Mouse (Mus musculus) liver, embryonic 14.5 days (tissue): ENCODE results near the gene Erg. TPM values are rescaled to one million over a fixed set of nuclear protein-coding genes. Genes with fewer than 3 reads are reported as not detected.

Experiments
- ATAC-seq: fragments of 200-750 bp; cut with Nextera tagmentation; 2 replicates; pipeline ENCODE4 v1.8.0; 2017; ENCODE audit warnings: moderate number of reproducible peaks, mild to moderate bottlenecking, moderate library complexity; ENCODE audit not compliant: insufficient read depth
- DNase-seq, 3 experiments: peaks; one replicate each; pipeline ENCODE4 v3.0.0-alpha.2; 2012 to 2013; ENCODE audit warnings: low read depth in 3 of 3, low spot score in 3 of 3
- H3K27ac ChIP-seq: fragments of 300-500 bp; sonication (generic); 2 replicates; pipeline ENCODE4 v1.5.1; 2014; ENCODE audit warnings: moderate library complexity, mild to moderate bottlenecking, control low read depth, inconsistent platforms
- H3K27me3 ChIP-seq: fragments of 300-500 bp; sonication (generic); 2 replicates; pipeline ENCODE4 v1.6.1; 2014; ENCODE audit warnings: mild to moderate bottlenecking, low read length, moderate library complexity; ENCODE audit not compliant: control insufficient read depth, insufficient read depth
- H3K36me3 ChIP-seq: fragments of 300-500 bp; sonication (generic); replicated peaks from 2 replicates; pipeline ENCODE4 v1.6.1; 2014; ENCODE audit warnings: low read depth; ENCODE audit not compliant: control insufficient read depth, insufficient read depth
- H3K4me1 ChIP-seq, 2 experiments: fragments of 200-500 bp in 1 of 2; fragments of 300-500 bp in 1 of 2; sonication (generic) in 1 of 2; replicated peaks; 2 replicates each; pipeline ENCODE4 v1.6.1; 2012 to 2014; ENCODE audit warnings: antibody characterized with exemption in 1 of 2, inconsistent platforms in 1 of 2, low read length in 1 of 2; ENCODE audit not compliant: control insufficient read depth in 2 of 2, insufficient read depth in 2 of 2
- H3K4me2 ChIP-seq: fragments of 300-500 bp; sonication (generic); 2 replicates; pipeline ENCODE4 v1.6.1; 2014; ENCODE audit warnings: low read depth, mild to moderate bottlenecking, control low read depth, moderate library complexity
- H3K4me3 ChIP-seq, 2 experiments: fragments of 200-500 bp in 1 of 2; fragments of 300-500 bp in 1 of 2; sonication (generic) in 1 of 2; 2 replicates each; pipeline ENCODE4 v1.5.1; 2012 to 2014; ENCODE audit warnings: low read depth in 2 of 2, low read length in 2 of 2, mild to moderate bottlenecking in 2 of 2, control low read depth in 1 of 2, inconsistent platforms in 1 of 2, moderate library complexity in 1 of 2; ENCODE audit not compliant: insufficient read depth in 1 of 2
- H3K9ac ChIP-seq: fragments of 300-500 bp; sonication (generic); replicated peaks from 2 replicates; pipeline ENCODE4 v1.6.1; 2014; ENCODE audit warnings: mild to moderate bottlenecking, control low read depth, moderate library complexity
- H3K9me3 ChIP-seq: fragments of 300-500 bp; sonication (generic); 2 replicates; pipeline ENCODE4 v1.6.1; 2016; ENCODE audit warnings: low read length, mixed read lengths; ENCODE audit not compliant: control insufficient read depth
- CTCF ChIP-seq: IDR thresholded peaks from 2 replicates; pipeline ENCODE4 v1.5.1; 2016; ENCODE audit warnings: antibody characterized with exemption, low read depth, control low read depth
- EP300 ChIP-seq: IDR thresholded peaks from 2 replicates; pipeline ENCODE4 v1.6.1; 2016; ENCODE audit warnings: antibody characterized with exemption, low read depth
- WGBS: fragments of 180-500 bp; shearing (Covaris S2); extraction: QIAGEN DNeasy Blood & Tissue Kit; methylation state at CpG from one replicate; pipeline ENCODE4 v1.1.7; 2014; ENCODE audit not compliant: insufficient replicate concordance; 5-methylcytosine and 5-hydroxymethylcytosine counted together
- polyA plus RNA-seq, 2 experiments: library from polyadenylated mRNA; depleted of rRNA in 1 of 2; stranded (reverse) in 1 of 2; unstranded in 1 of 2; fragments of >200 nt; fragmentation: Nextera tagmentation in 1 of 2; extraction: Ambion mirVana in 1 of 2; gene quantifications; 2 replicates each; pipeline versions ENCODE4 v1.2.1 to v1.2.3; 2012 to 2014

Erg gene
- polyA plus RNA-seq, 2 experiments = 0.61 to 2.8 TPM

DNA sequence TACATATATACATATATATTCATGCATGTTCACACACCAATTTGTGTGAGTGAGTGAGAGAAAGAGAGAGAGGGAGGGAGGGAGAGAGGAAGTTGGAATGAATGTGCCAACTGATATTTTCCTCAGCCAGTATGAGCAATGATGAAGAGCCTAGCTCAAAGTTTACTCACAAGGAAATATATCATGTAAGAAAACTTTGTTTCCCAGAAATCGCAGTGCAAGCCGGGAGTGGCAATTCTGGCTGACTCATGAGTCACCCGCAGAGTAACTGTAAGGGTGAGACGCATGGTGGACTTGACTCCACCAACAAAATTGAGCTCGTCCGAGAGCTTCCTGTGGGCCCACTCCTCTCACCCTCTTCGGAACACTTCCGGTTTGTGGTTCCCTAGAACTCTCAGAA lies 149.8 kb downstream of the Erg start:
- peaks cover 0 to 44% of the 10 kb centered on the region in 2 experiments; a peak in 3 of 4 replicates for H3K4me1 ChIP-seq
- H3K9ac ChIP-seq = no peak overlapping the region
- H3K4me3 ChIP-seq = no peak overlapping the region
- ATAC-seq (no peak), DNase-seq (no peak)
- H3K27me3 ChIP-seq = no peaks in the 10 kb centered on the region; the same call in none of the 2 replicates
- no peak overlapping the region for H3K4me2 ChIP-seq
- no peaks in the 10 kb centered on the region for H3K9me3 ChIP-seq
- H3K27ac ChIP-seq = no peak overlapping the region
- H3K36me3 ChIP-seq = no peaks in the 10 kb centered on the region
- TF ChIP-seq CTCF (no peak), EP300 (no peak)
- WGBS = 20% methylated on average over 8 of the region's 8 CpGs

GRCm38 (mm10) chr16:95436051-95436450 lies 150.3 kb downstream of the Erg start:
- TF ChIP-seq EP300 = no peak
- no peak for TF ChIP-seq CTCF
- no peak for DNase-seq
- WGBS = 40% methylated on average over 4 of the region's 4 CpGs
- H3K36me3 ChIP-seq = no peaks in the 10 kb centered on the region
- H3K4me2 ChIP-seq = no peak overlapping the region
- peaks cover 0 to 44% of the 10 kb centered on the region in 2 experiments; a peak in 3 of 4 replicates for H3K4me1 ChIP-seq
- no peak for ATAC-seq
- no peaks in the 10 kb centered on the region for H3K9me3 ChIP-seq
- H3K4me3 ChIP-seq = no peak overlapping the region
- no peaks in the 10 kb centered on the region; the same call in none of the 2 replicates for H3K27me3 ChIP-seq
- H3K9ac ChIP-seq = no peak overlapping the region
- no peak overlapping the region for H3K27ac ChIP-seq

DNA sequence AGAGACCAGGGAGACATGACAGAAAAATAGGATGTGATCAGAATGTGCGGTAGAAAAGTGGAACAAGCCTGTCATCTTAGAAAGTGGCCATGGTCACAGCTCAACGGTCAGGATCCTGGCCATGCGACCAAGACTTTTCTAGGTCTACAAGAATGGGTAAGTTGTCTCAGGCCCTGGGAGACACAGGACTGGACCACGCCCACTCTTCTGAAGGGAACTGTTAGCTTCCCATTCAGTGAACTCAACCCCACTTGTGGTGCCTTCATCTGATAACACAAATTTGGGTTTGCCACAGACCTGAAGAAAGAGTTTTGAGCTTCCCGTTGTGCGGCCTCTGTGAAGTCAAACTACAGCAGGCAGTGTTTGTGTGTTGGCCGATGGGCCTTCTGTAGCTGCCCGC lies 152.0 kb downstream of the Erg start:
- no peak for ATAC-seq
- whole genome bisulfite sequencing = 19% methylated on average over 8 of the region's 8 CpGs
- H3K4me2 ChIP-seq = no peak overlapping the region
- no peak overlapping the region for H3K4me3 ChIP-seq
- H3K27ac ChIP-seq = no peak overlapping the region
- no peaks in the 10 kb centered on the region for H3K9me3 ChIP-seq
- H3K36me3 ChIP-seq = no peaks in the 10 kb centered on the region
- no peaks in the 10 kb centered on the region for H3K27me3 ChIP-seq
- H3K9ac ChIP-seq = no peak overlapping the region
- peaks cover 0 to 32% of the 10 kb centered on the region in 2 experiments; a peak in 3 of 4 replicates for H3K4me1 ChIP-seq
- DNase-seq = no peak
- no peak for TF ChIP-seq EP300
- TF ChIP-seq CTCF = no peak

GRCm38 (mm10) chr16:95432540-95432971 lies 153.8 kb downstream of the Erg start:
- Histone ChIP-seq H3K36me3 (no peaks in the 10 kb centered on the region), H3K4me2 (no peak overlapping the region), H3K27ac (no peak overlapping the region), H3K9me3 (no peaks in the 10 kb centered on the region), H3K27me3 (no peaks in the 10 kb centered on the region), H3K9ac (no peak overlapping the region), H3K4me3 (no peak overlapping the region), H3K4me1 (peaks cover 0 to 17% of the 10 kb centered on the region in 2 experiments; a peak in 2 of 4 replicates)
- DNase-seq = no peak
- TF ChIP-seq EP300 = no peak
- no peak for TF ChIP-seq CTCF
- 42% methylated on average over 2 of the region's 2 CpGs for WGBS
- ATAC-seq = no peak

DNA sequence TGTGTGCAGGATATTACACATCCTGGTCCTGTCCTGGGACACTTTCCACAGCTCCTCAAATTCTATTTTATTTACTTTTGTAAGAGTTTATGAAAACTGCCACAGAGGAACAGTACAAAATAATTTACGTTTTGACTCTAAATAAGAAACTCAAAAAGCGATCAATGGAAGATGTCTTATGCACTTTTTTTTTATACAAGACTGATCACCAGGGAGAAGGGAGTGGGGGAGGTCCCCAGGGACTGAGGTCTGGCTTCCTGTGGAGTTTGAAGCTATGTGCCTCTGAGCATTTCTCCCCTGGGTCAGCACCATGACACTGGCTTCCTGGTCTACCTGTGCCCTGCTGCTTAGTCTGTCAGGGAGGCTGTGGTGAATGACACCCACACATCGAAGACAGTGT lies 156.5 kb downstream of the Erg start:
- Histone ChIP-seq H3K4me1 (peaks cover 0 to 8% of the 10 kb centered on the region in 2 experiments; a peak in 1 of 4 replicates), H3K9me3 (no peaks in the 10 kb centered on the region)

More for the DNA sequence above, 156.5 kb downstream of the Erg start:
- no peaks in the 10 kb centered on the region for H3K36me3 ChIP-seq
- TF ChIP-seq EP300 (no peak), CTCF (no peak)
- DNase-seq (no peak), ATAC-seq (no peak)
- H3K4me3 ChIP-seq = no peak overlapping the region
- H3K9ac ChIP-seq = no peak overlapping the region
- 63% methylated on average over 3 of the region's 3 CpGs for WGBS
- no peaks in the 10 kb centered on the region for H3K27me3 ChIP-seq
- H3K4me2 ChIP-seq = no peak overlapping the region
- H3K27ac ChIP-seq = no peak overlapping the region
